Mouse (Mus musculus): ENCODE measurements around the gene Cavin4. TPM values are rescaled to one million over a fixed set of nuclear protein-coding genes. Genes with fewer than 3 reads are reported as not detected.
"Not testable (repeated sequence)": the region's sequence is repeated elsewhere in the genome, so short reads cannot be mapped to it uniquely, and the experiment has no call there.

Cavin4 gene
- polyA plus RNA-seq, 1 experiment from 2014 or later: 1.3 TPM

DNA sequence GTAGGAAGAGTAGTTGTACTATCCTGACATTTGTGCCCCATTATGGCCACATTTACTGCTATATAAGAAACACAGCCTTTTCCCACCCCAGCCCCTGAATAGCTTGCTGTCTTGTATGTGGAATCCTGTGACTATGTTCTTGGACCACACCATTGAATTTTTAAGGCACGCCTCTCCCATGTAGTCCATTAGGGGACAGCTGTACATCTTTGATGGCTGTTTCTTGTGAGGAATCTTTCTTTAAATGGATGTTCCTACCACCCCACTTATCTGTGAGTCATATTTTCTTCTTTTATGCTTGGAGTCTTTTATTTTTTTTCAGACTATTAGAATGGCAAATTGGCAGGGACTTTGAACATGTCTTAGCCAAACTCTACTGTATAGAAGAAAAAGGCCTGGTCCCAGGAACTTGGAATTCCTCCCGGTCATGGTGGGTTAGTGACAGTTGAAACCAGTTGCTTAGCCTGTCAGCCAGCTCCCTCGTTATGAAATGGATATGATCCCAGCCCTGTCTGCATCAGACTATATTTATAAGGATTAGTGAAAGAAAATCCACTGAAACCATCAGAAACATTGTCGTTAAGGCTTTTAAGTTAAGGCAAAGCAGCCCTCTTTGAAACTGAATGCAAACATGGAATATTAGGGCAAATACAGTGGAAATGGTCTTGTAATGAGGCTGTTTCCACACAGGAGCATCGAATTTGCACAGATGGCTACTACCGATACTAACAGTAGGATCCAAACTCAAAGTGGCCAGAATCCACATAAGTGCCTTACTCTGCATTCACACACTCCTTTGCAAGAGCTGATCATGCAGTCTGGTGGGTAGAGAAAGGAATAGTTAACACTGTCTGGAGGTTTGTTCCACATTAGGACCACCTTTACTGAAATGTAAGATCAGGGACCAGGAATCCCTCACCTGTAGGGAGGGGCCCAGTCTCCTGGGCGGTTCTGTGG, 2.4 kb upstream of the Cavin4 start:
- no peak overlapping the region for H3K4me3 ChIP-seq (ENCODE audit: low read length)
- H3K4me2 ChIP-seq (replicated peaks; ENCODE audit: low read depth, low read length): no peak overlapping the region
- 88% methylated on average over 7 of the region's 7 CpGs for WGBS
- no peak for ATAC-seq (ENCODE audit: low FRiP score, low TSS enrichment)
- H3K27ac ChIP-seq (ENCODE audit: low read length): no peak overlapping the region
- H3K4me1 ChIP-seq (ENCODE audit: insufficient read depth, low read length): no peaks in the 10 kb centered on the region
- H3K9me3 ChIP-seq (ENCODE audit: low read length): no peaks in the 10 kb centered on the region
- H3K9ac ChIP-seq (replicated peaks; ENCODE audit: low read length): no peak overlapping the region
- peaks cover 44% of the 10 kb centered on the region for H3K36me3 ChIP-seq (ENCODE audit: insufficient read depth, low read length)
- no peaks in the 10 kb centered on the region for H3K27me3 ChIP-seq (ENCODE audit: insufficient read depth, low read length)

- WGBS: 83% methylated on average over 6 of the region's 6 CpGs
- Histone ChIP-seq H3K27me3 (ENCODE audit: insufficient read depth, low read length) (no peaks in the 10 kb centered on the region), H3K27ac (ENCODE audit: low read length) (no peak overlapping the region), H3K4me3 (ENCODE audit: low read length) (no peak overlapping the region), H3K4me1 (ENCODE audit: insufficient read depth, low read length) (no peaks in the 10 kb centered on the region), H3K9ac (replicated peaks; ENCODE audit: low read length) (no peak overlapping the region), H3K4me2 (replicated peaks; ENCODE audit: low read depth, low read length) (no peak overlapping the region), H3K36me3 (ENCODE audit: insufficient read depth, low read length) (peaks cover 19% of the 10 kb centered on the region), H3K9me3 (ENCODE audit: low read length) (no peaks in the 10 kb centered on the region)
- no peak for ATAC-seq (ENCODE audit: low FRiP score, low TSS enrichment)
Measured at GRCm38 (mm10) chr4:48664021-48664420, 707 bp downstream of the Cavin4 start.

GRCm38 (mm10) chr4:48667279-48667678, 4.0 kb downstream of the Cavin4 start:
- Histone ChIP-seq H3K4me3 (ENCODE audit: low read length) (no peak overlapping the region), H3K36me3 (ENCODE audit: insufficient read depth, low read length) (peaks cover 14% of the 10 kb centered on the region), H3K4me2 (replicated peaks; ENCODE audit: low read depth, low read length) (no peak overlapping the region), H3K27me3 (ENCODE audit: insufficient read depth, low read length) (no peaks in the 10 kb centered on the region), H3K27ac (ENCODE audit: low read length) (no peak overlapping the region), H3K9ac (replicated peaks; ENCODE audit: low read length) (no peak overlapping the region), H3K4me1 (ENCODE audit: insufficient read depth, low read length) (no peaks in the 10 kb centered on the region), H3K9me3 (ENCODE audit: low read length) (no peaks in the 10 kb centered on the region)
- WGBS: 83% methylated on average over 6 of the region's 6 CpGs
- ATAC-seq (ENCODE audit: low FRiP score, low TSS enrichment): no peak

DNA sequence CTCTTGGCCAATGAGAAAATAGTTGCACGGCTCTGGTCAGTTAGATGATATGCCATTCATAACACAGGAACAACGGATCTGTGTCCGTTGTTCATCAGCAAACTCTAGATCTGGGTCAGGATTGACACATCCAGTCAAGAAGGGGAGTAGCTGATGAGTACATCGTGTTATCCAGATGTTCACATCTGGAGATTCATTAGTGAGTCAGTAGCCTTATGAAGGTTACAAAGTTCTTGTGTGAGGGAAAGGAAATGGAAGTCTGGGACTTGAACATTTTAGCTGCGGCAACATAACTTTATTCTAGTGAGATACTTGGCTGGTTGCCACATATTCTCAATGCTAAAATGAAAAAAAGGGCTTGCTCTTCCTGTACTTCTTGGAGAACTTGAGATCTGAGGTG, 9.6 kb downstream of the Cavin4 start:
- Histone ChIP-seq H3K36me3 (ENCODE audit: insufficient read depth, low read length) (peaks cover 11% of the 10 kb centered on the region), H3K4me2 (replicated peaks; ENCODE audit: low read depth, low read length) (no peak overlapping the region), H3K4me1 (ENCODE audit: insufficient read depth, low read length) (no peaks in the 10 kb centered on the region), H3K4me3 (ENCODE audit: low read length) (no peak overlapping the region), H3K27me3 (ENCODE audit: insufficient read depth, low read length) (no peaks in the 10 kb centered on the region), H3K9me3 (ENCODE audit: low read length) (no peaks in the 10 kb centered on the region), H3K27ac (ENCODE audit: low read length) (no peak overlapping the region), H3K9ac (replicated peaks; ENCODE audit: low read length) (no peak overlapping the region)
- 81% methylated on average over 5 of the region's 5 CpGs for WGBS
- no peak for ATAC-seq (ENCODE audit: low FRiP score, low TSS enrichment)

DNA sequence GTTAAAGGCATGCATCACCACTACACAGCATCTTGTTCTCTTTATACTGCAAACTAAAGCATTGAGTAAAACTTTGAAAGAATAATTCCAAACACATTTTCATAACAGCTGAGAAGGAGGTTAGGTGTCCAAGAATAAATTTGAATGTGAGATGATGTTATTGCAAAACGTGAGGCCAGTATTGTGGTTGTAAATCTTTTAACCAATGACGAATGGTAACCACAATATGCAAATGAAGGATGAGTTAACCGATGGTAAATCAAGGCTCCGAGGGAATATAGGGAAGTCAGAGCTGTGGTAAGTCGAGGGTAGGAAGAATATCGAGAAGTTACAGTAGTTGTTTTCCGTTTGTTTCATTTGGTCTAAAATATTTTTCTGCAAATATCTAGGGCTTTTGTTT, 11.1 kb downstream of the Cavin4 start:
- no peak for ATAC-seq (ENCODE audit: low FRiP score, low TSS enrichment)
- H3K27me3 ChIP-seq (ENCODE audit: insufficient read depth, low read length): no peaks in the 10 kb centered on the region
- no peak overlapping the region for H3K27ac ChIP-seq (ENCODE audit: low read length)
- no peaks in the 10 kb centered on the region for H3K9me3 ChIP-seq (ENCODE audit: low read length)
- H3K4me3 ChIP-seq (ENCODE audit: low read length): no peak overlapping the region
- H3K36me3 ChIP-seq (ENCODE audit: insufficient read depth, low read length): peaks cover 11% of the 10 kb centered on the region
- 83% methylated on average over 7 of the region's 7 CpGs for WGBS
- no peak overlapping the region for H3K4me2 ChIP-seq (replicated peaks; ENCODE audit: low read depth, low read length)
- no peak overlapping the region for H3K9ac ChIP-seq (replicated peaks; ENCODE audit: low read length)
- H3K4me1 ChIP-seq (ENCODE audit: insufficient read depth, low read length): no peaks in the 10 kb centered on the region

- Histone ChIP-seq H3K9ac (replicated peaks; ENCODE audit: low read length) (no peak overlapping the region), H3K4me3 (ENCODE audit: low read length) (no peak overlapping the region), H3K27ac (ENCODE audit: low read length) (no peak overlapping the region), H3K27me3 (ENCODE audit: insufficient read depth, low read length) (no peaks in the 10 kb centered on the region), H3K9me3 (ENCODE audit: low read length) (no peaks in the 10 kb centered on the region), H3K36me3 (ENCODE audit: insufficient read depth, low read length) (peaks cover 11% of the 10 kb centered on the region), H3K4me1 (ENCODE audit: insufficient read depth, low read length) (peaks cover 4% of the 10 kb centered on the region; the same call in 1 of the 2 replicates), H3K4me2 (replicated peaks; ENCODE audit: low read depth, low read length) (no peak overlapping the region)
- no peak for ATAC-seq (ENCODE audit: low FRiP score, low TSS enrichment)
- 89% methylated on average over 13 of the region's 13 CpGs for WGBS
Measured at GRCm38 (mm10) chr4:48676570-48677185, 13.4 kb downstream of the Cavin4 start.

DNA sequence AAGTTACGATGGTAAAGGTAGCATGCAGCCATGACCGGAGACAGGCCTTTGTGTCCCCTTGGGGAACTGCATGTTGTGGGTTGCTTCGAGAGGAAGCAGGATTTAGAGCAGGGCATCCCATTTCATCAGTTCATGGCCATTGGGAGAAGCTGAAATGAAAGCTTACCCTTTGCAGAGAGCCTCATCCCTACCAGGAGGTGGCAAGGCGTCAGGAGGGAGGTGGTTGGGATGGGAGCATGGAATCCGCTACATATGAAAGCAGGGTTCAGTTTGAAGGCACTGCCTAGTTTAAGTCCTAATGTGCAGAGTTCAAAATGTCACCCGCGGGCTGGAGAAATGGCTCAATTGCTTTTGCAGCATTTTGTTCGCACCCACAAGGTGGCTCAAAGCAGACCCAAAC, 14.0 kb downstream of the Cavin4 start:
- Histone ChIP-seq H3K36me3 (ENCODE audit: insufficient read depth, low read length) (peaks cover 6% of the 10 kb centered on the region), H3K4me1 (ENCODE audit: insufficient read depth, low read length) (peaks cover 4% of the 10 kb centered on the region; the same call in 1 of the 2 replicates), H3K9me3 (ENCODE audit: low read length) (no peaks in the 10 kb centered on the region), H3K27me3 (ENCODE audit: insufficient read depth, low read length) (no peaks in the 10 kb centered on the region), H3K4me2 (replicated peaks; ENCODE audit: low read depth, low read length) (no peak overlapping the region), H3K9ac (replicated peaks; ENCODE audit: low read length) (no peak overlapping the region), H3K27ac (ENCODE audit: low read length) (no peak overlapping the region), H3K4me3 (ENCODE audit: low read length) (no peak overlapping the region)
- no peak for ATAC-seq (ENCODE audit: low FRiP score, low TSS enrichment)
- whole genome bisulfite sequencing: 92% methylated on average over 8 of the region's 8 CpGs

GRCm38 (mm10) chr4:48677812-48678211, 14.5 kb downstream of the Cavin4 start:
- H3K9ac ChIP-seq (replicated peaks; ENCODE audit: low read length): no peak overlapping the region
- no peak for ATAC-seq (ENCODE audit: low FRiP score, low TSS enrichment)
- H3K4me3 ChIP-seq (ENCODE audit: low read length): no peak overlapping the region
- H3K9me3 ChIP-seq (ENCODE audit: low read length): no peaks in the 10 kb centered on the region
- peaks cover 4% of the 10 kb centered on the region; the same call in 1 of the 2 replicates for H3K4me1 ChIP-seq (ENCODE audit: insufficient read depth, low read length)
- no peaks in the 10 kb centered on the region for H3K27me3 ChIP-seq (ENCODE audit: insufficient read depth, low read length)
- no peak overlapping the region for H3K4me2 ChIP-seq (replicated peaks; ENCODE audit: low read depth, low read length)
- 79% methylated on average over 2 of the region's 2 CpGs for WGBS
- H3K36me3 ChIP-seq (ENCODE audit: insufficient read depth, low read length): peaks cover 4% of the 10 kb centered on the region; the same call in 1 of the 2 replicates
- no peak overlapping the region for H3K27ac ChIP-seq (ENCODE audit: low read length)

- Histone ChIP-seq H3K4me2 (replicated peaks; ENCODE audit: low read depth, low read length) (no peak overlapping the region), H3K9ac (replicated peaks; ENCODE audit: low read length) (no peak overlapping the region), H3K27me3 (ENCODE audit: insufficient read depth, low read length) (no peaks in the 10 kb centered on the region), H3K9me3 (ENCODE audit: low read length) (no peaks in the 10 kb centered on the region), H3K4me1 (ENCODE audit: insufficient read depth, low read length) (peaks cover 4% of the 10 kb centered on the region; the same call in 1 of the 2 replicates), H3K4me3 (ENCODE audit: low read length) (no peak overlapping the region), H3K36me3 (ENCODE audit: insufficient read depth, low read length) (peaks cover 4% of the 10 kb centered on the region; the same call in 1 of the 2 replicates), H3K27ac (ENCODE audit: low read length) (no peak overlapping the region)
- WGBS: 94% methylated on average over 9 of the region's 9 CpGs
- no peak for ATAC-seq (ENCODE audit: low FRiP score, low TSS enrichment)
Measured at GRCm38 (mm10) chr4:48678793-48679192, 15.5 kb downstream of the Cavin4 start.

- not testable (repeated sequence) for H3K4me1 ChIP-seq (ENCODE audit: insufficient read depth, low read length); H3K9ac ChIP-seq (replicated peaks; ENCODE audit: low read length); H3K27me3 ChIP-seq (ENCODE audit: insufficient read depth, low read length); H3K4me3 ChIP-seq (ENCODE audit: low read length); H3K36me3 ChIP-seq (ENCODE audit: insufficient read depth, low read length); H3K9me3 ChIP-seq (ENCODE audit: low read length); H3K27ac ChIP-seq (ENCODE audit: low read length); ATAC-seq (ENCODE audit: low FRiP score, low TSS enrichment); H3K4me2 ChIP-seq (replicated peaks; ENCODE audit: low read depth, low read length)
- WGBS: 78% methylated on average over 4 of the region's 6 CpGs
Measured at GRCm38 (mm10) chr4:48679728-48680127, 16.4 kb downstream of the Cavin4 start.

All from kidney, embryonic 16.5 days (tissue).